Mouse (Mus musculus): Measurements from ENCODE around the gene Ptgdr2. TPM values are rescaled to one million over a fixed set of nuclear protein-coding genes. Genes with fewer than 3 reads are reported as not detected.

The Ptgdr2 gene
- total RNA-seq, 2 experiments from 2014 or later: not detected

DNA sequence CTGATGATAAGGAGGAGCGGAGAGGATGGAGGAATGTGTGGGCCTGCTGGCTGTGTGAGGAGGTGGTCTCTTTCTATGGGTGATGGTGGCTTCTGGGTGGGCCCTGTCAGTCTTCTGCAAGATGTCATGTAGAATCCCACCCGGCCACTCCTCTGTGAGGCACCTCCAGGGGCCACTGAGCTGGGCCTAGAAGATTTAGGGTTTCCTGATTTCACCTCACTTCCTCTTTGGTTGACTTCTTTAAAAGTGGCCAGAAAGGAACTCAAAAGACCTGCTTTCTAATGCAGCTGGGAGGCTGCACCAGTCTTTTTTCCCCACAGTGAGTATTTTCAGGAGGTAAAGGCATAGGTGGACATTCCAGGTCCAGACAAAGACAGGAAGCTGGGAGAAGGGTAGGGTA, 6.3 kb upstream of the Ptgdr2 start:
- no peak for DNase-seq

GRCm38 (mm10) chr19:10935029-10935428, 1.9 kb upstream of the Ptgdr2 start:
- no peak for DNase-seq

DNA sequence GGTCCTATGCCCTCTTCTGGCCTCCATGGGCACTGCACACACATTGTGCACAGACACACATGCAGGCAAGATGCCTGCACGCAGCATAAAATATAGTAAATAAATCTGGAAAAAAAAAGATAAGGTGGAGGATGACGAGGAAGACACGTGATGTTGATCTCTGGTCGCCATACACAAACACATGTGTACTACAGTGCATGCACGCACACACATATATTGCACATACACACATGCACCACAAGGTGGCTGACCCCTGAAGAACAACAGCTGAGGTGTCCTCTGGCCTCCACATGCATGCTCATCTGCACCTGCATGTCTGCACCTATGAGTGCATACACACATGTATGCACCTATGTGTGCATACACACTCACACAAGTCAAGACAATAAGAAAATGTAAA, 883 bp upstream of the Ptgdr2 start:
- DNase-seq: no peak

- no peak for DNase-seq
These were observed 1.8 kb downstream of the Ptgdr2 start for GRCm38 (mm10) chr19:10938771-10939170.

DNA sequence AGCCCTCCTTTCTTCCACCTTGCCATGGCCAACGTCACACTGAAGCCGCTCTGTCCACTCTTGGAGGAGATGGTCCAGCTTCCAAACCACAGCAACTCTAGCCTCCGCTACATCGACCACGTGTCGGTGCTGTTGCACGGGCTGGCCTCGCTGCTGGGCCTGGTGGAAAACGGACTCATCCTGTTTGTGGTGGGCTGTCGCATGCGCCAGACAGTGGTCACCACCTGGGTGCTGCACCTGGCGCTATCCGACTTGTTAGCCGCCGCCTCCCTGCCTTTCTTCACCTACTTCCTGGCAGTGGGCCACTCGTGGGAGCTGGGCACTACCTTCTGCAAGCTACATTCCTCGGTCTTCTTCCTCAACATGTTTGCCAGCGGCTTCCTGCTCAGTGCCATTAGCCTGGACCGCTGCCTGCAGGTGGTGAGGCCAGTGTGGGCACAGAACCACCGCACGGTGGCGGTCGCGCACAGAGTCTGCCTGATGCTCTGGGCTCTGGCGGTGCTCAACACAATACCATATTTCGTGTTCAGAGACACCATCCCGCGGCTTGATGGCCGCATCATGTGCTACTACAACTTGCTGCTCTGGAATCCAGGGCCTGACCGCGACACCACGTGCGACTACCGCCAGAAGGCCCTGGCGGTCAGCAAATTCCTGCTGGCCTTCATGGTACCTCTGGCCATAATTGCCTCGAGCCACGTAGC, 3.3 kb downstream of the Ptgdr2 start:
- peak; percentile 81 to 90 for DNase-seq

GRCm38 (mm10) chr19:10940801-10941457, 4.0 kb downstream of the Ptgdr2 start:
- DNase-seq: peak; percentile 38 to 51

GRCm38 (mm10) chr19:10943955-10944354, 7.0 kb downstream of the Ptgdr2 start:
- no peak for DNase-seq

DNA sequence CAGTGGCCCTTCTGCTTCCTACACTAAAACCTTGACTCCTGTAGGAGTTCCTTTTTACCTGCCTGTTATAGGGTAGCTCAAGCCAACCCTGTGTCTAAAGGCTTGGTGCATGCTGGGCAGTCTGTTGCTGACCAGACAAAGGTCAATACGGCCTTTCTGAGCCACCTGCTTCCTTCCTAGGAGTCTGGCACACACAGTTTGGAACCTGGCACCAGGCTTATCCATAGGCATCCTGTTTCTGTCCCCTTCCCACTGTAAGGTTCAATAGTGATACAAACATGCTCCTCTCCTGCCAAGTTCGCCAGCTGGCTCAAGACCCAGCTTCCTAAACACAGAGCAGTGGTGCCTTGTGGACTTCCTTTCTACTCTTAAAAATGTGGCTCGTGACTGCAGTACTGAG, 9.5 kb downstream of the Ptgdr2 start:
- no peak for DNase-seq

- DNase-seq: no peak
These were observed 10.3 kb downstream of the Ptgdr2 start for GRCm38 (mm10) chr19:10947219-10947618.

DNA sequence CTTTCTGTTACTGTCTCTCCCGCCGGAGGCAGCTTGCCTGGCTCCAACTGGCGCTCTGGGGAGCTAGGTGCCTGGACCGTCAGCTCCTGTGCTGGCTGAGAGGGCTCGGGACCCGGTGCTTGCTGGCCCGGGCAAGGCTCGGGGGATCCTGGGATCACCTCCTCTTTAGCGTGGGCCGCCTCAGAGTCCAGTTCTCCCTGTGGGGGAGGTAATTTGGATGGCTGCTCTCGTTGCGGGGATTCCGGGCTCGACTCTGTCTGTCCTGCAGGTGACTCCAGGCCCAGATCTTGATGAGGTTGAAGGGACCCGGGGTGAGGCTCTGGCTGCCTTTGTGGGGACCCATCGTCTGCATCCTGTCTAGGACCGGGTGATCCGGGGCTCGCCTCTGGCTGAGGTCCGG, 11.5 kb downstream of the Ptgdr2 start:
- DNase-seq: no peak

DNA sequence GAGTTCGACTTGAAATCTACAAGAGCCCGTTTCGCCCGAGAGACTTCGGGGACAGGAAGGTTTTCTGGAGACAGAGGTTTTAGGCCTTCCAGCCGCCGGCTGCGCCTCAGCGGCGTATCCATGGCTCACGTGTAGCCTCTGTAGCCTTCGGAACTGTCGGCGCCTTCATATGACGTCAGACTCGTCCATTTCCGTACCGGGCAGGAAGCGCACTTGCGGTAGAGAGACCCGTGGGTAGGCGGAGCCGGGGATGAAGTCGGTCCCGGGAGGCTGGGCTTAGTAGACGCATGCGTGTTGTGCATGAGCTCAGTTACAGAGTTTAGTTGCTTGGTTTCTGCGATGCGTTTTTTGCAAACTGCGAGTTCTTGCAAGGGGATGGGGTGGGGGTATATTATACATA, 12.2 kb downstream of the Ptgdr2 start, which contains the start of gene Ccdc86:
Gene Ccdc86, minus strand, starts transcription at position 155 of the 400 bp plus-strand sequence.
- DNase-seq: peak; percentile 97

- DNase-seq: no peak
These were observed 12.6 kb downstream of the Ptgdr2 start for GRCm38 (mm10) chr19:10949558-10949957.

- peak; percentile 39 to 46 for DNase-seq
These were observed 15.3 kb downstream of the Ptgdr2 start for GRCm38 (mm10) chr19:10952021-10952939.

DNA sequence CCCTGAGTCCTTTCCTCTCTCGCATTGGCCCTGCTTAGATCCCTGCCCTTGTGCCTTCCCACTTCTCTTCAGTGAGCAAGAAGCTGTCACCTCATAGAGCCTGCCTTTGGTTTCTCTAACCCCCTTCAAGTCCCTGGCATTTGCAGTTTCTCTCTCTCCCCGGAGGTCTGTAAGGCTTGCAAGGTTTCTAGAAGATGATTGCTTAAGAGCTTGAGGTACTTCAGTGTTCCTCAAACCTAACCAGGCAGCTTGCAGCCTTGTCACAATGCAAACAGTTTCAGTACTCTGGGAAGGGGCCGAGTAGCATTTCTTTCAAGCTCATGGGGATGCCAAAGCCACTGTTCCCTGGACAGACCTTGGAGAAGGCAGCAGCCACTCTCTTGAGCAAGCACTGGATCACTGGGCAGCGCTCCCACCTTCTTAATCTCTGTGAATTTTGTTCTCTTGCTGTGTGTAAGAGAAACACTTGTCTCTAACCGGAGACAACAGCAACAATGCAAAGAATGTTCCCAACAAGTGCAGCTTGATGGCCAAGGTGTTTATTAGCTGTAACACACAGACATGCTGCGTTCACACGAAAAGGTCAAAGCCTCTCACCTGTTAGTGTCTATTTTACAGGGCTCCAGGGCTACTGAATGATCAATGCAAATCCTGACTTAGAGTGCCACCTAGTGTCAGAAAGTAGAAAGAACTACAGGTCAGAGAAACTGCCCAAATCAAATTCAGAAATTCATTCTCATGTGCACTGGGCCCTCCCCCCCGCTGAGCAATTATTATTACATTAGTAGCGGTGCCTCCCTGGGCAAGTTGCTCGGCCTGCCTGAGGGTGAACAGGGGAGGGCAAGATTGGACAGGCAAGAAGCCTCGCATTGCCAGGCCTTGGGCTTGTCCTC, 22.4 kb downstream of the Ptgdr2 start:
- DNase-seq: peak in 1 of 2 experiments; percentile 63

- DNase-seq: no peak
These were observed 23.0 kb downstream of the Ptgdr2 start for GRCm38 (mm10) chr19:10959978-10960346.

GRCm38 (mm10) chr19:10965721-10966120, 28.8 kb downstream of the Ptgdr2 start:
- DNase-seq: peak; percentile 39 to 66

- DNase-seq: peak; percentile 80 to 90
These were observed 31.6 kb downstream of the Ptgdr2 start for GRCm38 (mm10) chr19:10968578-10968977.

GRCm38 (mm10) chr19:10970457-10970856, 33.5 kb downstream of the Ptgdr2 start:
- DNase-seq: no peak

DNA sequence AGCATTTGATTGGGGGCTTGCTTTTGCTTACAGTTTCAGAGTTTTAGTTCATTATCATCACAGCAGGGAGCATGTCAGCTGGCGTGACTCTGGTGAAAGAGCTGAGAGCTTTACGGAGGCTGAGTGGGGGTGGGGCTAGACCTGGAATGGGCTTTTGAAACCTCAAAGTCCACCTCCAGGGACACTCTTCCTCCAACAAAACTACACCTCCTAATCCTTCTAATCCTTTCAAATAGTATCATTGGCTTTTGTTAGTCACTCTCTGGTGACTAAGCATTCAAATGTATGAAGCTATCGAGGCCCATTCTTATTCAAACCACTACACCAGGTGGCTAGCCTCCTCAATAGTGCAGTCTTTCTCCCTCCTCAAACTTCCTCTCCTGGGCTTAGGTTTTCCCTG, 35.7 kb downstream of the Ptgdr2 start:
- no peak for DNase-seq

GRCm38 (mm10) chr19:10973187-10973586, 36.2 kb downstream of the Ptgdr2 start:
- no peak for DNase-seq

- DNase-seq: no peak
These were observed 37.4 kb downstream of the Ptgdr2 start, which contains the start of gene Ms4a10 for GRCm38 (mm10) chr19:10974238-10974865. Ms4a10 (minus strand) TSS chr19:10974670.

All from adrenal gland, postnatal 36 days (tissue).